Mouse (Mus musculus): ENCODE data around the gene Nkx1-2. TPM values are rescaled to one million over a fixed set of nuclear protein-coding genes. Genes with fewer than 3 reads are reported as not detected.

Nkx1-2 gene
- total RNA-seq, 2 experiments from 2014 or later, result not detected

DNA sequence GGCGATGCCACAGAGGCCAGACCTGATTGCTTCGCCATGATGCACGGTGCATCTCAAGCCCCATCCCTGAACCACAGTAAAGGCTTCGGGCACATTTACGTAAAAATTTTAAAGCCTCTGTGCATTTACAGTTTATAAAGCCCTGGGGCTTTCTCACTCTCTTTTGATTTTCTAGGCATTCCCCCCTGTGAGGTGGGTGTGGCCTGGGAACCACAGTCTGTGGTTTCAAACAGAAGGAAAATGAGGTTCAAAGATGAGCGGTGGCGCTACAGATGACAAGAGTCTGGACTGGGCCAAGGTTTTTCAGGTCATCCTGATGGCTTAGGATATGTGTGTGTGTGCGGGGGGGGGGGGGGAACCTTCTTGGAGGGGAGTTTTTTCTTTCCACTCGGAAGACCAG, 589 bp upstream of the Nkx1-2 start:
- Histone ChIP-seq H3K4me3 (no peak overlapping the region), H3K27ac (no peak overlapping the region)
- DNase-seq (ENCODE audit: extremely low spot score in 1 of 2, low spot score in 2 of 2), result no peak
- intact Hi-C loops (cut with DNase I), result no loop called here
- no peak for TF ChIP-seq CTCF (IDR thresholded peaks at IDR 0.05)

DNA sequence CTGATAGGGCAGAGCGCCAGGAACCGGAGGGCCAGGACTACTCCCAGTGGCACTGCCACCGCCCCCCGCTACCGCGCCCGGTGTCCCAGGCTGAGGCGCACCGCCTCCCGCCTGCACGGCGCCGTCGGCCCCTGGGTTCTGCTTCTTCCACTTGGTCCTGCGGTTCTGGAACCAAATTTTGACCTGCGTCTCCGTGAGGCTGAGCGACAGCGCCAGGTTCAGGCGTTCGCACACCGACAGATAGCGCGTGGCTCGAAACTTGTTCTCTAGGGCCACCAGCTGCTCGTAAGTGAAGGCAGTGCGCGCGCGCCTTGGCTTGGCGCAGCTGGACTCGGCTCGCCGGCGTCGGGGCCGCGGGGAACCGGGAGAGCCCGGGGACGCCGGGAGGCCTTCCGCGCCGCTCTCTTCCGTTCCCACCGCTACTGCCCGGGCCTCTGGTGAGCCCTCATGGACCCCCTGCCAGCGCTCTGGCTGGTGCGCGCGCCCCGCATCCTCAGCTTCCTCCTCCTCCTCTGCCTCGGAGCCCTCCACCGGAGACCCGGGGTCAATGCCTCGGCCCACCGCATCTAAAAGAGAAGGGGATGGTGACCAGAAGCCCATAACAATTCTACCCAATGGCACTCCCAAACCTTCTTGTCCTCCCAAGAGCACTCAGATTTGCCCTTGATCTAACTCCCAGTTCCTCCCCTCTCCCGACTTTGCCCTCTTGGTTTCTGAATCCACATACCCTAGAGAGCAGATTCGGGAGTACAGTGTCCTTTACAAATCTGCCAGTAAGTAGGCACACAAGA, 2.0 kb downstream of the Nkx1-2 start:
- DNase-seq (ENCODE audit: extremely low spot score in 1 of 2, low spot score in 2 of 2), result no peak
- intact Hi-C loops (cut with DNase I), result no loop called here
- no peak for TF ChIP-seq CTCF (IDR thresholded peaks at IDR 0.05)
- Histone ChIP-seq H3K4me3 (peak overlapping the region; percentile 33), H3K27ac (no peak overlapping the region)

DNA sequence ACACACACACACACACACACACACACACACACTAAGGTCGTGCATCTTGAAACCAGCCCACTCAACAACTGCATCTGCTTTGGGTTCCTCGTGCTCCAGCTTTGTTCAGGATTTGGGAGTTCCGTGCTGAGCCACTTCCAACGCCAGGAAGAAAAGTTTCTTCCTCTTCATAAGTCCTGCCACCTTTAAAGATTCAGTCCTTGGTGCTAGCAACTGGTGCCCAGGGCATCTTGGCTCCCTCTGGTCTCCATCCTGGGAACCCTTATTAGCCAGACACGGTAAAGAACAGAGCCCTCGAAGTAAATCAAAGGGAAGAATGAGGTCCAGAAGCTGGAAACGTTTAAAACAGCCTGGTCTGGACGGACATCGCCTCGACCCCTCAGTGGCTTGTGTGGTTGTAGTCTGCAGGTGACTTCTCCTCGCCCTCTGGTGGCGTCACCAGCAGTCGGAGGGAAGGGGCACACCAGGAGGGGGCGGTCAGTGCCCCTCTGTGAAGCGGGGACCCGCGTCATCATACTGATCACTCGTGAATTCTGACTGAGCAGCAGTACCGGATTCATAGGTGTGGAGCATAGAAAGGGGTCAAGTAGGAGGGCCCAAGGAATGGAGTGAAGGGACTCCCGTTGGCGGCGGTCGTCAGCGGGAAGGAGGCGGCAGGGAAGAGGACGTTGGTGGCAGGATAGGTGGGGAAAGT, 2.7 kb downstream of the Nkx1-2 start:
- no peak for DNase-seq (ENCODE audit: extremely low spot score in 1 of 2, low spot score in 2 of 2)
- Histone ChIP-seq H3K27ac (no peak overlapping the region), H3K4me3 (peak overlapping the region; percentile 33; the same call in 1 of the 2 replicates)
- no peak; the same call in 1 of the 2 replicates for TF ChIP-seq CTCF (IDR thresholded peaks at IDR 0.05)
- intact Hi-C loops (cut with DNase I), result no loop called here

DNA sequence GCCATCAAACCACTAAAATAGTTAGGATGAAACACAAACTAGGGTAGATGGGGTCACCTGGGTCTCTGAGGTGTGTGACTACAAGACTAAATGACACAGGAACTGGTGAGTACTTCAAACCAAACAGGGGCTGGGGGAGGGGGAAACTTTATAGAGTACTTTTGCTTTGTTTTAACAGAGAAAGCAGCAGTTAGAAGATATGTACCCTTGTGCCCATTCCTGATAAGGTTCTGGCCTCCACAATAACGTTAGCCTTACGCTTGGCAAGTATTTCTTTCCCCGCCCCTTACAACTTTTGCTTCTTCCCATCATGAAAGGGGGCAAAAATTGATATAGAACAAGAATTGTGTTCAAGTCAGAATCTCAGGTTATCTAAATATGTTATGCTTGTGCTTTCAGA, 3.6 kb downstream of the Nkx1-2 start:
- no peak for TF ChIP-seq CTCF (IDR thresholded peaks at IDR 0.05)
- Histone ChIP-seq H3K27ac (no peak overlapping the region), H3K4me3 (no peak overlapping the region)
- intact Hi-C loops (cut with DNase I), result no loop called here
- no peak for DNase-seq (ENCODE audit: extremely low spot score in 1 of 2, low spot score in 2 of 2)

DNA sequence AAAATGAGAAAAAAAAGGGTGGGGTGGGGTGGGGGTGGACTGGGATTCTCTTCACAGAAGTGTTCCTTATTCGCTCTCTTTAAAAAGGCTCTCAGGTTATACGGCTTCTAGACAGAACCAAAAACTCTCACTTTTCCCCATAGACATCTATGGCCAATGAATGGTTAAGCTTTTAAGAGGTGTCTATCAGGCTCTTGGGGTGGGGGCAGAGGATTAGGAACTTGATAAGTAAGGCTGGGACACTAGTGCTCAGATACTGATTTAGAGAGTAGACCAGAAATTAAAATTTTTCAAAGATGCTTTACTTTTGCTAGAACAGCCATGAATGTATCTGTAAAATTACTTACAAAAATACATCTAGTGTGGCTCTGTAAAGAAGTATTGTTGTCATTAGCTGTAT, 5.1 kb downstream of the Nkx1-2 start:
- intact Hi-C loops (cut with DNase I), result no loop called here
- TF ChIP-seq CTCF (IDR thresholded peaks at IDR 0.05), result no peak
- no peak overlapping the region for H3K4me3 ChIP-seq
- no peak for DNase-seq (ENCODE audit: extremely low spot score in 1 of 2, low spot score in 2 of 2)
- H3K27ac ChIP-seq, result no peak overlapping the region

DNA sequence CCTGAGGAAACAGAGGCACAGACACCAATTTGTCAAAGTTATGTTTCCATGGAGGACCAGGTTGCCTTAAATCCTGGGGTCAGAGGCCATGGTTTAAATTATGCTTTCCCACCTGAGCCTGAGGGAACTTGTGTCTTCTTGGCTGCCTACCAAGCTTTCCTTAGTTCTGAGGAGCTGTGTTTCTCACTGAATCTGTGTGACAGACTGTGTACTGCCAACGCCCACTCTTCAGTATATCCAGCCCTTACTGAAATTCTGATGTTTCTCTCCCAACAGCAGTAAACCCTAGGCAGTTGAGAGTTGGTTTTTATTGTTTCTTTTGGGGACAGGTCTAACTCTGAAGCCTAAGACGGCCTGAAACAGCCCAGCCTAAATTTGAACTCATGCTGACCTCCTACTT, 5.7 kb downstream of the Nkx1-2 start:
- H3K27ac ChIP-seq, result no peak overlapping the region
- intact Hi-C loops (cut with DNase I), result no loop called here
- H3K4me3 ChIP-seq, result no peak overlapping the region
- DNase-seq (ENCODE audit: extremely low spot score in 1 of 2, low spot score in 2 of 2), result no peak
- TF ChIP-seq CTCF (IDR thresholded peaks at IDR 0.05), result no peak

DNA sequence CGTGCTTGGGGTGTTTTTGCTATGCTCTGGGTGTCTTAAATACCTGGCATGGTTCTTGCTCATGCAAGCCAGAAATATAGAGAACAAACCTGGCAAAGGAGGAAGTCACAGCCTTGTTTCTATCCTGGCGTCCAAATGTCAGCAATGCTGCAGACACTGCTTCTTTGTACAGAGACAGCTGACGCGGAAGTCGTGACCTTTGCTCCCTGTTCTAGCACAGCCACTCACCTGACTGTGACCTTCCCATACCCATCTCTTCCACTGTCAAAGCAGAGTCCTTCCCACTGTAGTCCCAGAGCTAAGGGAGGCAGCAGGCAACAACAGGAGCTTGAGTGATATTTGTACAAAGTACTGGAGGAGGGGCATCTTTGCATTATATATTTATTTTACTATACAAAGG, 9.8 kb downstream of the Nkx1-2 start:
- H3K27ac ChIP-seq, result no peak overlapping the region
- no peak overlapping the region for H3K4me3 ChIP-seq
- no peak for DNase-seq (ENCODE audit: extremely low spot score in 1 of 2, low spot score in 2 of 2)
- intact Hi-C loops (cut with DNase I), result no loop called here
- no peak for TF ChIP-seq CTCF (IDR thresholded peaks at IDR 0.05)

DNA sequence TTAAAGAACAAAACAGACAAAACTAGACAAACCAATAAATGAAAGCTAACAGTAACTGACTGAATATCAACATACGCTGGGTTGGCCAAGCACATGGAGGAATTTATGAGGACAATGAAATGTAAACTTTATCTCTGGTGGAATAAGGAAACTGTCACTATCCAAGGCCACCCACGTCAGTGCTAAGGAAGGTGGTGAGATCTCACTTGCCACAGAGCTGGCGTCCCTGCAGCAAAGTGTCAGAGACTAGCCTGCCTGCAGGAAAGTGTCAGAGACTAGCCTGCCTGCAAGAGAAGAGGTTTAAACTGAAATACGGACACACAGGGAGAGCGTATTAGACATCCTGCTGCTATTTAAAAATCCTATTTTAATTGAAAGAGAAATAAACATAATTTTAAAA, 12.3 kb downstream of the Nkx1-2 start:
- Histone ChIP-seq H3K27ac (no peak overlapping the region), H3K4me3 (no peak overlapping the region)
- intact Hi-C loops (cut with DNase I), result no loop called here
- TF ChIP-seq CTCF (IDR thresholded peaks at IDR 0.05), result no peak
- DNase-seq (ENCODE audit: extremely low spot score in 1 of 2, low spot score in 2 of 2), result no peak

DNA sequence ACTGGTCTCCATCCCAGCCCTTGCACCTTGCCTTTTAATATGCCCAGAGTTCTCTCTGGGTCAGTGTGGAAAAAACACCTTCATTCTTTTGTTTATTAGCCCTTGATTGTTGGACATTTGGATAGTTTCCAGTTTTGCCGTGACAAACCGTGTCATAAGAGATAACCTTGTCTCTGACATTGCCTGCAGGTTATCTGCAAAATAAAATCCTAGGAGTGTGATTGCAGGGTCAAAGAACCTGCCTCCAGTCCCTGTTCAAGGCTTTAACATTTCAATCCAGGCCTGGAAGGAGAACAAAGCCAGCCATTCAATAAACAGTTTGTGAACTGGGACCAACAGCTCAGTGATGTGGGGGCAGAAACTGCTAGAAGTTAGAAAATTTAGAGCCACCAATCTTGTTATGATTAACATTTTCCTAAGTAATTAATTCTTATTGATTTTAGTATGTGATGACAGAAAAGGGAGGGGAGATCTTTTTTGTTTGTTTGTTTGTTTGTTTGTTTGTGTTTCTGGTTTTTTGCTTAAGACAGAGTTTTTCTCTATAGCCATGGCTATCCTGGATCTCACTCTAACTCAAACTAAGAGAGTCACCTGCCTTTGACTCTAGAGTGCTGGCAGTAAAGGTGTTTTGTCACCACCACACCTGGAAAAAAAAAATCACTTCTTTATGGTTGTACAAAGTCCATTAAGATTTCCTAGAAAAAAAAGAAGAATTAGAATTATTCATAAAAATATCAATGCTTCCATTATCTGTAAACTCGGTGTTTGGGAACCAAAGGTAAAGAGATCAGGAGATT, 13.5 kb downstream of the Nkx1-2 start:
- intact Hi-C loops (cut with DNase I), result no loop called here
- DNase-seq (ENCODE audit: extremely low spot score in 1 of 2, low spot score in 2 of 2), result no peak
- H3K27ac ChIP-seq, result no peak overlapping the region
- H3K4me3 ChIP-seq, result no peak overlapping the region
- no peak for TF ChIP-seq CTCF (IDR thresholded peaks at IDR 0.05)

DNA sequence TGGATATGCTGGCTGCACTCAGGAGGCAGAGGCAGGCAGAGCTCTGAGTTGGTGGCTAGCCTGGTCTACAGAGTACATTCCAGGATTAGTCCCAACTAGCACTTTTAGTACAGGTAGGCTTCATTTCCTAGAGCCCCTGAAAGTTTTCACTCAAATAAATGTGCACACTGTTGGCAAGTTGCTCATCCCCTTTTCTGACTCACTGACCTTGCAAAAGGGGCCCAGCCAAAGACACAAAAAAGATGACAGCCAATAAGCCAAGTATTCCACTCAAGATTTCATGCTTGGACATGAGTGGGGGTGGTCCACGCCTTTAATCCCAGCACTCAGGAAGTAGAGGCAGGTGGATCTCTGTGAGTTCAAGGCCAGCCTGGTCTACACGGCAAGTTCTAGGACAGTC, 18.0 kb downstream of the Nkx1-2 start:
- no peak for DNase-seq (ENCODE audit: extremely low spot score in 1 of 2, low spot score in 2 of 2)
- intact Hi-C loops (cut with DNase I), result no loop called here
- no peak for TF ChIP-seq CTCF (IDR thresholded peaks at IDR 0.05)
- no peak overlapping the region for H3K27ac ChIP-seq
- no peak overlapping the region for H3K4me3 ChIP-seq

DNA sequence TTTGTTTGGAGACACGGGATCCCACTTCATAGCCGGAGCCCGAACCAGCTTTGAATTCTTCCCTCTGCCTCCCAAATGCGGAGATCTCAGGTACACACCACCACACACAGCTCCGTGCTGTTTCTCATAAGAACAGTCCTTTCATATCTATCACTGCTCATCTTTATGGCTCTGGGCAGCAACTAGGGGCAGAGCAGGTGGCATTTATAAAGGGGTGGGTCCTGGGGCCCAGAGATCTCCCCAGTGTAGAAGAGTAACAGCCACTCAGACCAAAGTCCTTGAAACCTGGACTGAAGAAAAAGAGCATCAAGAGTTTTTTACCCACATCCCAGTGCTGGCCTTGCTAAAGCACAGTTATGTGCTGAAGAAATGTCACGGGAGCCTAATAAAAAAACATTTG, 18.9 kb downstream of the Nkx1-2 start:
- no peak for DNase-seq (ENCODE audit: extremely low spot score in 1 of 2, low spot score in 2 of 2)

DNA sequence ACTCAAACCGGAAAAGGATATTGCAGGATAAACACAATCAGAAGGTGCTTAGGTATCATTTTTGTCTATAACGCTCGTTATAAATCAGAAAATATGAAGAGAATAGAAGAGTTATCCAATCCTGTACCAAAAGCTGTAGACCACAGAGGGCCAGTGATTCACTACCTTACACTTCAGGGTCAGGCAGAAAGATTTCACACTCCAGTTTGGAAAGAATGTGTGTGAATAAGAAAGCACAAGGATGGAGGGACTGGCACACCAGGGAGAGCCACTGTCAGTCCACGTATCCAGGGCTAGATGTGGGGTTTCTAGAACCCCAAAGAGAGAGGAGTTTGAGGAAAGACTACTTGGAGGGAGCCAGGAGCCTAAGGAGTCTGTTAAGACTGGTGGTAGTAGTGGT, 22.5 kb downstream of the Nkx1-2 start:
- no peak for TF ChIP-seq CTCF (IDR thresholded peaks at IDR 0.05)
- no peak overlapping the region for H3K4me3 ChIP-seq
- H3K27ac ChIP-seq, result no peak overlapping the region; the same call in 1 of the 2 replicates
- intact Hi-C loops (cut with DNase I), result loop anchor here (5.0 kb wide), 2 partner anchors 60 to 235 kb away; partner anchors contain the start of gene Fam53b
- no peak for DNase-seq (ENCODE audit: extremely low spot score in 1 of 2, low spot score in 2 of 2)

More for the DNA sequence above, 18.9 kb downstream of the Nkx1-2 start:
- Histone ChIP-seq H3K27ac (no peak overlapping the region), H3K4me3 (no peak overlapping the region)
- TF ChIP-seq CTCF (IDR thresholded peaks at IDR 0.05), result no peak
- intact Hi-C loops (cut with DNase I), result no loop called here

Measured in left cerebral cortex, adult 2 months (tissue).